Mouse (Mus musculus): Measurements from ENCODE around the gene Gm21987. TPM values are rescaled to one million over a fixed set of nuclear protein-coding genes. Genes with fewer than 3 reads are reported as not detected.

The Gm21987 gene
- total RNA-seq, 1 experiment = not detected

DNA sequence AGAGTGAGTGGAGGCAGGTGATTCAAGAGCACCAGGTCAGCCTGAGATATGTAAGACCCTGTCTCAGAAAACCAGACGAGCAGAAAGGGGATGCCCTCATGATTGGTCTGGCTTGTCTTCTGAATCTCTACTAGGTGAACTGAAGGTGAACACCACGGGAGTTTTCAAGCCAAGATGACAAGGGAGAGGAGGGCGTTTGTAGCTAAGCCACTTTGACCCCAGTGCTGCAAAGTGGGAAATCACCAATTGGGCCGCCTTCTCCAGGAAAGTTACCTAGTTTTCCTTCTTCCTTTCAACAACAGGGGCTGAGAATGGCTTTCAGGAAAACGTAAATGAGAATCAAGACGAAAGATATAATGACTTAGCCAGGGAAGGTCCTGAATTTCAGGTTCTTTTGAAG, 41.9 kb downstream of the Gm21987 start:
- Histone ChIP-seq H3K36me3 (ENCODE audit: control insufficient read depth, insufficient read depth, low read length, poor library complexity, severe bottlenecking) (no peaks in the 10 kb centered on the region), H3K9me3 (ENCODE audit: control insufficient read depth, insufficient read depth, low read depth, low read length) (no peaks in the 10 kb centered on the region), H3K4me3 (ENCODE audit: insufficient read depth in 1 of 2, low read depth in 1 of 2, low read length in 2 of 2, poor library complexity in 1 of 2, severe bottlenecking in 1 of 2) (no peak overlapping the region), H3K9ac (ENCODE audit: insufficient read depth, low read depth, low read length, poor library complexity, severe bottlenecking) (no peak overlapping the region), H3K27ac (ENCODE audit: insufficient read depth, low read depth, low read length, poor library complexity, severe bottlenecking) (no peak overlapping the region), H3K4me1 (ENCODE audit: control insufficient read depth in 2 of 2, insufficient read depth in 2 of 2, low read length in 2 of 2, poor library complexity in 1 of 2) (peaks cover 2 to 6% of the 10 kb centered on the region in 2 experiments; a peak in 2 of 4 replicates)
- in situ Hi-C loops (cut with MboI; ENCODE audit: low sequenced_read_pairs in 2 of 2, unreplicated experiment in 2 of 2) = no loop called here
- TF ChIP-seq HCFC1 (IDR thresholded peaks at IDR 0.05; ENCODE audit: borderline replicate concordance, insufficient read depth, low read length) = no peak
- no peak for TF ChIP-seq ZNF384 (IDR thresholded peaks at IDR 0.05; ENCODE audit: low read depth, low read length)
- TF ChIP-seq MAFK (IDR thresholded peaks at IDR 0.05; ENCODE audit: insufficient read depth, low read depth, low read length) = no peak
- no peak for TF ChIP-seq ZC3H11A (IDR thresholded peaks at IDR 0.05; ENCODE audit: borderline replicate concordance, low read depth, low read length)
- TF ChIP-seq CHD2 (IDR thresholded peaks at IDR 0.05; ENCODE audit: low read depth, low read length) = no peak
- DNase-seq (ENCODE audit: low read depth, low spot score) = no peak

DNA sequence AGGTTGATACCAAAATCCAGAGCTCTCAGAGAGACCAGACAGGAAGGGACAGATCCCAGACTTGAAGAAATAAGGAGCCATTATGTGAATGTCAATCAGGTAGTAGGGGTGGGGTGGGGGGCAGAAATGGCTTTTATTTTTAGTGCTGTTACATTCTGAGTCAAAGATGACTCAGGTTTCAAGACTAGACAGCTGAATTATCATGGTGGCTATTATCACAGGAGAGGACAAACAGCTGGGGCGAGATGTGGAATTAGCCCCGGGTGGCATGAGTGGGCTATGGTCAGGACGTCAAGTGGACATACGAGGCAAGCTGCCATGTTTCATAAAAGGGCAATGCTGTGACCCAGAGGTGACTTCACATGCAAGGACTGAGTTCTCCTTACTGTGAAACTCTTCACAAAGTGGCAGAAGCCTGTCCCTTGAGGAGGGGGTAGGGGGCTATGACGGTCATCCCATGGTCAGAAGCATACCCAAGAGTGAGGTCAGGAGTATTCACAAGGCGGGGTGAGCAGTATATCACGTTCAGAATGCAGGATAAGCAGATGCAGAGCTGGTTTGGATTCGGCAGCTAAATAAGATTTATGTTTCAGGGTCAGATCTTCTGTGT, 42.5 kb downstream of the Gm21987 start:
- no peaks in the 10 kb centered on the region for H3K9me3 ChIP-seq (ENCODE audit: control insufficient read depth, insufficient read depth, low read depth, low read length)
- no peak overlapping the region for H3K4me3 ChIP-seq (ENCODE audit: insufficient read depth in 1 of 2, low read depth in 1 of 2, low read length in 2 of 2, poor library complexity in 1 of 2, severe bottlenecking in 1 of 2)
- H3K27ac ChIP-seq (ENCODE audit: insufficient read depth, low read depth, low read length, poor library complexity, severe bottlenecking) = no peak overlapping the region
- H3K36me3 ChIP-seq (ENCODE audit: control insufficient read depth, insufficient read depth, low read length, poor library complexity, severe bottlenecking) = no peaks in the 10 kb centered on the region
- no peak overlapping the region for H3K9ac ChIP-seq (ENCODE audit: insufficient read depth, low read depth, low read length, poor library complexity, severe bottlenecking)
- TF ChIP-seq ZC3H11A (IDR thresholded peaks at IDR 0.05; ENCODE audit: borderline replicate concordance, low read depth, low read length) (no peak), HCFC1 (IDR thresholded peaks at IDR 0.05; ENCODE audit: borderline replicate concordance, insufficient read depth, low read length) (no peak), ZNF384 (IDR thresholded peaks at IDR 0.05; ENCODE audit: low read depth, low read length) (no peak), CHD2 (IDR thresholded peaks at IDR 0.05; ENCODE audit: low read depth, low read length) (no peak), MAFK (IDR thresholded peaks at IDR 0.05; ENCODE audit: insufficient read depth, low read depth, low read length) (no peak)
- no peak for DNase-seq (ENCODE audit: low read depth, low spot score)
- in situ Hi-C loops (cut with MboI; ENCODE audit: low sequenced_read_pairs in 2 of 2, unreplicated experiment in 2 of 2) = no loop called here
- H3K4me1 ChIP-seq (ENCODE audit: control insufficient read depth in 2 of 2, insufficient read depth in 2 of 2, low read length in 2 of 2, poor library complexity in 1 of 2) = peaks cover 2 to 6% of the 10 kb centered on the region in 2 experiments; a peak in 2 of 4 replicates

DNA sequence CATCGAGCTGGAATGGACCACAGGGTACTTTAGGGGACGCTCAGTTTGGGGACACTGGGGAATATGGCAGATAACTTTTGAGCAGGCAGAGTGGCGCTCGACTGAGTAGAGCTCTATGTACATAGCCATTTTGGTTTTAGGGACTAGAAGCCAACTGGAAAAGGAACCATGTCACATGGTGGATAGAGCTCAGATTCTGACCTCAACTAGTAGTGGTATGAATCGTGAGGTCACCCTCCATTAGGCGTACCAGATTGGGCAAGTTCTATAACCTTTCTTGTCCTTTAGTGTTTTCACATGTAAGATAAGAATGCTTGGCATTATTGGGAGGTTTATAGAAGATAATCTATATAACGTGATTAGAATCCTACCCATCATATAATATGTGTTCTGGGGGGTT, 43.5 kb downstream of the Gm21987 start:
- H3K27ac ChIP-seq (ENCODE audit: insufficient read depth, low read depth, low read length, poor library complexity, severe bottlenecking) = no peak overlapping the region
- no peak overlapping the region for H3K4me3 ChIP-seq (ENCODE audit: insufficient read depth in 1 of 2, low read depth in 1 of 2, low read length in 2 of 2, poor library complexity in 1 of 2, severe bottlenecking in 1 of 2)
- H3K9me3 ChIP-seq (ENCODE audit: control insufficient read depth, insufficient read depth, low read depth, low read length) = no peaks in the 10 kb centered on the region
- DNase-seq (ENCODE audit: low read depth, low spot score) = no peak
- in situ Hi-C loops (cut with MboI; ENCODE audit: low sequenced_read_pairs in 2 of 2, unreplicated experiment in 2 of 2) = no loop called here
- H3K9ac ChIP-seq (ENCODE audit: insufficient read depth, low read depth, low read length, poor library complexity, severe bottlenecking) = no peak overlapping the region
- no peak for TF ChIP-seq MAFK (IDR thresholded peaks at IDR 0.05; ENCODE audit: insufficient read depth, low read depth, low read length)
- TF ChIP-seq HCFC1 (IDR thresholded peaks at IDR 0.05; ENCODE audit: borderline replicate concordance, insufficient read depth, low read length) = no peak
- no peak for TF ChIP-seq CHD2 (IDR thresholded peaks at IDR 0.05; ENCODE audit: low read depth, low read length)
- TF ChIP-seq ZNF384 (IDR thresholded peaks at IDR 0.05; ENCODE audit: low read depth, low read length) = no peak
- TF ChIP-seq ZC3H11A (IDR thresholded peaks at IDR 0.05; ENCODE audit: borderline replicate concordance, low read depth, low read length) = no peak
- no peaks in the 10 kb centered on the region for H3K36me3 ChIP-seq (ENCODE audit: control insufficient read depth, insufficient read depth, low read length, poor library complexity, severe bottlenecking)
- peaks cover 2 to 8% of the 10 kb centered on the region in 2 experiments; a peak in 2 of 4 replicates for H3K4me1 ChIP-seq (ENCODE audit: control insufficient read depth in 2 of 2, insufficient read depth in 2 of 2, low read length in 2 of 2, poor library complexity in 1 of 2)

DNA sequence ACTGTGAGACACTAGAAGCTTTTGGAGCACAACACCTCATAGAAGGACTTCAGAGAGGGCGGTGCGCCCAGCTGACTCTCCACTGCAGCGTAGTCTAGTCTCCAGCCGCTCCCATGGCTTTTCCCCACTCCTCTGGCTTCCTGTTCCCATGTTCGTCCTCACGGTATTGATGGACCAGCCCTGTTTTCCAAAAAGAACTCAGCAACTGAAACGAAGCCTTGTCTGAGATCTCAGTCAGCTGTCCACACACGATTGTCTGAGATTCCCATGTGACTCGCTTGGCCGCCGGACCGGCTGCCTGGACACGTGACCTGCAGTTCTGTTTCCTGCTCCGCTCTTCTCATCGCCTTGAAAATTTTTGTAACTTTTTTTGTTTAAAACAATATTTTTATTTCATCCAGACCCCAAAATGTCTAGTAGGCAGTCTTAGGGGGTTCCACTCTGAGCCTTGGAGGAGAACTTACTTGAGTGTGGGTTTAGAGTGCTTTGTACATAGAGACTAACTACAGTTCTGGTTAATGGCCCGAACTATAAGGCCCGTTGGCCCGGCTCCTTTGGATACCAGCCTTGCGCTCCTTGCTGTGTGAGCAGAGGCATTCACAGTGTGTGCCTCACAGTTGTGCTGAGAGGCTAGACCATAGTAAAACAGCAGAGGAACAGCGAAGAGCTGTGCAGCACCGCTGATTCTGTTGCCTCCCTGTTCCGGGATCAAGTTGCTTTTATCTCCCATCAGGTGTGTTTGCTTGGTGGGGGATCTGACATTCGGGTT, 45.5 kb downstream of the Gm21987 start:
- 0 out of 4 replicates have a peak overlapping the region, but pooled peaks of 1 of the 2 experiments have one; percentile 5 for H3K4me3 ChIP-seq (ENCODE audit: insufficient read depth in 1 of 2, low read depth in 1 of 2, low read length in 2 of 2, poor library complexity in 1 of 2, severe bottlenecking in 1 of 2)
- no peaks in the 10 kb centered on the region for H3K9me3 ChIP-seq (ENCODE audit: control insufficient read depth, insufficient read depth, low read depth, low read length)
- H3K4me1 ChIP-seq (ENCODE audit: control insufficient read depth in 2 of 2, insufficient read depth in 2 of 2, low read length in 2 of 2, poor library complexity in 1 of 2) = peaks cover 2 to 8% of the 10 kb centered on the region in 2 experiments; a peak in 2 of 4 replicates
- no peaks in the 10 kb centered on the region for H3K36me3 ChIP-seq (ENCODE audit: control insufficient read depth, insufficient read depth, low read length, poor library complexity, severe bottlenecking)
- in situ Hi-C loops (cut with MboI; ENCODE audit: low sequenced_read_pairs in 2 of 2, unreplicated experiment in 2 of 2) = no loop called here
- H3K27ac ChIP-seq (ENCODE audit: insufficient read depth, low read depth, low read length, poor library complexity, severe bottlenecking) = no peak overlapping the region
- H3K9ac ChIP-seq (ENCODE audit: insufficient read depth, low read depth, low read length, poor library complexity, severe bottlenecking) = no peak overlapping the region
- no peak for DNase-seq (ENCODE audit: low read depth, low spot score)
- TF ChIP-seq ZC3H11A (IDR thresholded peaks at IDR 0.05; ENCODE audit: borderline replicate concordance, low read depth, low read length) (no peak), CHD2 (IDR thresholded peaks at IDR 0.05; ENCODE audit: low read depth, low read length) (no peak), ZNF384 (IDR thresholded peaks at IDR 0.05; ENCODE audit: low read depth, low read length) (no peak), HCFC1 (IDR thresholded peaks at IDR 0.05; ENCODE audit: borderline replicate concordance, insufficient read depth, low read length) (no peak), MAFK (IDR thresholded peaks at IDR 0.05; ENCODE audit: insufficient read depth, low read depth, low read length) (no peak)

All from ES-E14 (cell line).